8 mouse cellular contexts compared by ENCODE assay signal in the genomic region with DNA sequence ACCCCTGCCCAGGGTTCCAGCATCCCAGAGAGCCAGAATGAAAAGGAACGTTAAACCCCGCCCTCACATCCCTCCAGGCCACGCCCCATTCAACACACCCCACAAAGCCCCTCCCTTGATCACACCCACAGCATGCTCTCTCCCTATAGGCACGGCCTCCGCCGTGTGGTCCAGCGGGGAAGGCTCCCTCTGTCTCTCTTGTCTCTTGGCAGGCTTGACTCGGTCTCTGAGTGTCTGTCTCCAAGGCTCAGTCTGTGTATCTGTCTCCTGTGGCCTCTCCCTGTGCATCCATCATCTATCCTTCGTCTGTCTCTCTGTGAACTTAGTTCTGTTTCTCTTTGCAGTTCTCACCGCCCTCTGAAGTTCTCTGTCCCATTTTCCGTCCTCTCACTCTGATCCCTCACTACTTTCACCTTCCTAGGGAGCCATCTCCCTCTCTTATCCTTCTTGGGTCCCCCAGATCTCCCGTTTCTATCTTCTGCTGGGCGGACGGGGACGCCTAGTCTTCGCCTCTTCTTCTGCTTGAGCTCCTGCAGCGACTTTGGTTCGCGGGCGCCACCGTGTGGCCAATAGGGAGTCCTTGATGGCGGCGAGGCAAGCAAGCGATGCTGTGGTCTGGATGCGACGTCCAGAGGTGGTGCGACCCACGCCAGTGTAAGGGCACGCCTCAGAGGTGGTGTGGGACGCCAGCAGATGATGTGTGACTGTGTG. TPM values are rescaled to one million over a fixed set of nuclear protein-coding genes. Genes with fewer than 3 reads are reported as not detected.
DNase-seq lines count a peak whose midpoint lies in the region; ATAC-seq and TF ChIP-seq lines count a peak whose summit lies in the region.

A gene (plus strand): TSS at position 146 of the 711 bp plus-strand sequence.

- H3K27me3 ChIP-seq in erythroblast, embryonic 14.5 days (ENCODE audit: control insufficient read depth): peaks cover 86% of the 10 kb centered on the region
- peaks cover 40% of the 10 kb centered on the region for H3K27me3 ChIP-seq in heart, embryonic 13.5 days (replicated peaks)
- 0 out of 2 replicates have a peak, but pooled peaks cover 7% of the 10 kb centered on the region for H3K27me3 ChIP-seq in kidney, postnatal 0 days (ENCODE audit: insufficient read depth, low read length)
- H3K27me3 ChIP-seq in liver, embryonic 12.5 days (replicated peaks): peaks cover 91% of the 10 kb centered on the region
- H3K27me3 ChIP-seq in splenic B cell, adult 2 months (ENCODE audit: control insufficient read depth, insufficient read depth, low read length, poor library complexity, severe bottlenecking): no peaks in the 10 kb centered on the region

- peaks cover 24% of the 10 kb centered on the region for H3K4me1 ChIP-seq in erythroblast, embryonic 14.5 days (ENCODE audit: control insufficient read depth)
- peaks cover 55% of the 10 kb centered on the region for H3K4me1 ChIP-seq in heart, embryonic 13.5 days
- H3K4me1 ChIP-seq in kidney, postnatal 0 days (replicated peaks; ENCODE audit: insufficient read depth, low read length): no peaks in the 10 kb centered on the region
- H3K4me1 ChIP-seq in liver, embryonic 12.5 days: peaks cover 37% of the 10 kb centered on the region

- ATAC-seq in heart, embryonic 13.5 days (ENCODE audit: extremely low read depth, insufficient number of reproducible peaks, low FRiP score, low TSS enrichment): peak; percentile 72
- peak; percentile 81 for ATAC-seq in kidney, postnatal 0 days (replicated peaks; ENCODE audit: low FRiP score, low read depth)
- ATAC-seq in liver, embryonic 12.5 days: peak; percentile 85

- H3K9ac ChIP-seq in heart, embryonic 13.5 days: peak within 1 kb of the TSS; percentile 69
- no peak within 1 kb of the TSS for H3K9ac ChIP-seq in kidney, postnatal 0 days (ENCODE audit: low read depth, low read length)
- no peak within 1 kb of the TSS for H3K9ac ChIP-seq in liver, embryonic 12.5 days

- no peaks in the 10 kb centered on the region for H3K36me3 ChIP-seq in erythroblast, embryonic 14.5 days (ENCODE audit: control insufficient read depth)
- peaks cover 30% of the 10 kb centered on the region for H3K36me3 ChIP-seq in heart, embryonic 13.5 days
- no peaks in the 10 kb centered on the region for H3K36me3 ChIP-seq in kidney, postnatal 0 days (ENCODE audit: insufficient read depth, low read length)
- no peaks in the 10 kb centered on the region for H3K36me3 ChIP-seq in liver, embryonic 12.5 days
- H3K36me3 ChIP-seq in splenic B cell, adult 2 months (ENCODE audit: control insufficient read depth, insufficient read depth, low read length, poor library complexity, severe bottlenecking): no peaks in the 10 kb centered on the region

- peaks cover under 1% of the 10 kb centered on the region for H3K9me3 ChIP-seq in erythroblast, embryonic 14.5 days (ENCODE audit: control insufficient read depth, low read length)
- H3K9me3 ChIP-seq in heart, embryonic 13.5 days: no peaks in the 10 kb centered on the region
- no peaks in the 10 kb centered on the region for H3K9me3 ChIP-seq in kidney, postnatal 0 days (replicated peaks; ENCODE audit: low read length)
- no peaks in the 10 kb centered on the region for H3K9me3 ChIP-seq in liver, embryonic 12.5 days (replicated peaks)

- H3K4me2 ChIP-seq in heart, embryonic 13.5 days: peak within 1 kb of the TSS; percentile 72
- H3K4me2 ChIP-seq in kidney, postnatal 0 days (ENCODE audit: low read length): peak within 1 kb of the TSS; percentile 69
- peak within 1 kb of the TSS; percentile 67 for H3K4me2 ChIP-seq in liver, embryonic 12.5 days

- TF ChIP-seq CTCF in brain, embryonic 14.5 days (IDR thresholded peaks at IDR 0.05; ENCODE audit: borderline replicate concordance, extremely low read depth, insufficient read depth, insufficient read length): peak; percentile 90
- peak; percentile 98 for TF ChIP-seq CTCF in kidney, postnatal 0 days (IDR thresholded peaks at IDR 0.05; ENCODE audit: low read depth)

- TF ChIP-seq POLR2A in brain, embryonic 14.5 days (IDR thresholded peaks at IDR 0.05; ENCODE audit: borderline replicate concordance, extremely low read depth, insufficient read depth, insufficient read length, poor library complexity, severe bottlenecking): no peak

- peak; percentile 89 to 90 for DNase-seq in B cell, adult 2 months
- DNase-seq in brain, embryonic 14.5 days (ENCODE audit: low read depth): peak; percentile 94
- DNase-seq in kidney, postnatal 0 days (ENCODE audit: low spot score): peak; percentile 96
- DNase-seq in naive thymus-derived CD4-positive, alpha-beta T cell, adult 2 months (ENCODE audit: low read depth): peak; percentile 93
- peak; percentile 91 for DNase-seq in splenic B cell, adult 2 months (ENCODE audit: low read depth, low spot score)

- peak within 1 kb of the TSS; percentile 93 for H3K27ac ChIP-seq in heart, embryonic 13.5 days (replicated peaks)
- H3K27ac ChIP-seq in kidney, postnatal 0 days: peak within 1 kb of the TSS; percentile 89
- peak within 1 kb of the TSS; percentile 31; the same call in 1 of the 2 replicates for H3K27ac ChIP-seq in liver, embryonic 12.5 days

- under 1% methylated on average over 30 of the region's 30 CpGs for WGBS in heart, embryonic 13.5 days
- under 1% methylated on average over 30 of the region's 30 CpGs for WGBS in kidney, postnatal 0 days
- under 1% methylated on average over 30 of the region's 30 CpGs for WGBS in liver, embryonic 12.5 days (ENCODE audit: insufficient replicate concordance)

- H3K4me3 ChIP-seq in erythroblast, embryonic 14.5 days (replicated peaks): peak within 1 kb of the TSS; percentile 38
- H3K4me3 ChIP-seq in heart, embryonic 13.5 days: peak within 1 kb of the TSS; percentile 43
- H3K4me3 ChIP-seq in kidney, postnatal 0 days (replicated peaks; ENCODE audit: low read depth, low read length): peak within 1 kb of the TSS; percentile 29
- H3K4me3 ChIP-seq in liver, embryonic 12.5 days: peak within 1 kb of the TSS; percentile 32

RNA-seq across cellular contexts. Expression of the gene that starts here (rescaled TPM):
- polyA plus RNA-seq in brain, embryonic 14.5 days (2012; rRNA removed): 11.5 and 15.5 TPM in 2 replicates
- not detected in 2 replicates for polyA plus RNA-seq in erythroblast, embryonic 14.5 days (2012)
- 4.5 and 4.9 TPM in 2 replicates for polyA plus RNA-seq in heart, embryonic 13.5 days (2015; fragmentation: Nextera tagmentation; extraction: Ambion mirVana)
- polyA plus RNA-seq in kidney, postnatal 0 days (2015; fragmentation: Nextera tagmentation; extraction: Ambion mirVana): 7.3 and 8.9 TPM in 2 replicates
- polyA plus RNA-seq in liver, embryonic 12.5 days (2016; fragmentation: Nextera tagmentation; extraction: Ambion mirVana): 0.80 and 1.7 TPM in 2 replicates

Comparison
In these comparisons a context has a peak if more than half of its experiments do, and no peak if none do; other contexts are left out.
1. Peak in every context shown above with its lines: DNase-seq, ATAC-seq, H3K4me3 ChIP-seq and H3K27ac ChIP-seq.
2. H3K27ac ChIP-seq: peak in every context shown above with its lines; median percentile 93 in heart, embryonic 13.5 days; 89 in kidney, postnatal 0 days; 31 in liver, embryonic 12.5 days.